In genomic region chr17:46101906-46102305, GRCm38 (mm10) we compare ENCODE assay signal across 28 mouse cellular contexts. TPM values are rescaled to one million over a fixed set of nuclear protein-coding genes. Genes with fewer than 3 reads are reported as not detected.
DNase-seq lines count a peak whose midpoint lies in the region; ATAC-seq and TF ChIP-seq lines count a peak whose summit lies in the region.
"Had no signal": no experiment of that assay in that cellular context is flagged by ENCODE, and none has a peak within 500 bp of the region (broad histone marks: within the 10 kb centered on the region; RNA-seq: fewer than 3 reads in every experiment).

No protein-coding gene starts in this region.

- no peak overlapping the region for H3K9ac ChIP-seq in hindbrain, embryonic 11.5 days (ENCODE audit: low read depth, low read length)
- H3K9ac ChIP-seq in hindbrain, embryonic 12.5 days: no peak overlapping the region
- no peak overlapping the region for H3K9ac ChIP-seq in kidney, postnatal 0 days (ENCODE audit: low read depth, low read length)
- H3K9ac ChIP-seq: embryonic facial prominence, embryonic 15.5 days; forebrain, embryonic 12.5 days; forebrain, postnatal 0 days; heart, embryonic 13.5 days; liver, embryonic 14.5 days; midbrain, embryonic 13.5 days; neural tube, embryonic 13.5 days; stomach, embryonic 15.5 days had no signal

- H3K4me1 ChIP-seq in hindbrain, embryonic 11.5 days (replicated peaks; ENCODE audit: control insufficient read depth, insufficient read depth, low read length): no peaks in the 10 kb centered on the region; the same call in 1 of the 2 replicates
- H3K4me1 ChIP-seq in hindbrain, embryonic 12.5 days: peaks cover 10% of the 10 kb centered on the region
- H3K4me1 ChIP-seq in kidney, postnatal 0 days (replicated peaks; ENCODE audit: insufficient read depth, low read length): peaks cover 8% of the 10 kb centered on the region; the same call in 1 of the 2 replicates
- H3K4me1 ChIP-seq in embryonic facial prominence, embryonic 10.5 days: peaks cover 40% of the 10 kb centered on the region
- peaks cover 31% of the 10 kb centered on the region for H3K4me1 ChIP-seq in limb, embryonic 10.5 days
- peaks cover 8% of the 10 kb centered on the region; the same call in 1 of the 2 replicates for H3K4me1 ChIP-seq in midbrain, embryonic 10.5 days
- H3K4me1 ChIP-seq: forebrain, embryonic 12.5 days; midbrain, embryonic 13.5 days; neural tube, embryonic 13.5 days had no signal

- 0 out of 2 replicates have a peak overlapping the region, but pooled peaks have one; percentile 10 for H3K27ac ChIP-seq in hindbrain, embryonic 11.5 days (ENCODE audit: low read depth, low read length)
- no peak overlapping the region for H3K27ac ChIP-seq in hindbrain, embryonic 12.5 days
- no peak overlapping the region for H3K27ac ChIP-seq in kidney, postnatal 0 days
- H3K27ac ChIP-seq in embryonic facial prominence, embryonic 10.5 days (replicated peaks): peak overlapping the region; percentile 31; the same call in 1 of the 2 replicates
- H3K27ac ChIP-seq in limb, embryonic 10.5 days: peak overlapping the region; percentile 63
- H3K27ac ChIP-seq in midbrain, embryonic 10.5 days (replicated peaks): no peak overlapping the region
- H3K27ac ChIP-seq: embryonic facial prominence, embryonic 15.5 days; forebrain, embryonic 12.5 days; heart, embryonic 13.5 days; liver, embryonic 14.5 days; midbrain, embryonic 13.5 days; neural tube, embryonic 13.5 days; stomach, embryonic 15.5 days had no signal

- H3K4me2 ChIP-seq in hindbrain, embryonic 11.5 days (replicated peaks; ENCODE audit: low read depth, low read length): no peak overlapping the region
- no peak overlapping the region for H3K4me2 ChIP-seq in hindbrain, embryonic 12.5 days (replicated peaks)
- H3K4me2 ChIP-seq in kidney, postnatal 0 days (ENCODE audit: low read length): no peak overlapping the region
- H3K4me2 ChIP-seq: embryonic facial prominence, embryonic 15.5 days; forebrain, embryonic 12.5 days; heart, embryonic 13.5 days; midbrain, embryonic 13.5 days; neural tube, embryonic 13.5 days; stomach, embryonic 15.5 days had no signal

- no peak for DNase-seq in hindbrain, embryonic 11.5 days (ENCODE audit: low spot score)
- peak; percentile 40 for DNase-seq in kidney, postnatal 0 days (ENCODE audit: low spot score)
- DNase-seq in kidney, postnatal 10 days: no peak
- peak; percentile 49 for DNase-seq in embryonic facial prominence, embryonic 10.5 days (ENCODE audit: low spot score)
- DNase-seq in limb, embryonic 10.5 days (ENCODE audit: low spot score): no peak
- no peak for DNase-seq in midbrain, embryonic 10.5 days (ENCODE audit: low spot score)
- DNase-seq: adrenal gland, adult 2 months; adrenal gland, postnatal 36 days; cerebellum, adult 18-20 months; cerebellum, postnatal 10 days; forebrain, postnatal 0 days; gastrocnemius, postnatal 10 days; heart, postnatal 10 days; kidney, adult 8-10 months; liver; lung, postnatal 36 days; right cerebral cortex, postnatal 14 days; thymus, adult 18-20 months; thymus, postnatal 25 days had no signal

- TF ChIP-seq CTCF in kidney, postnatal 0 days (IDR thresholded peaks at IDR 0.05; ENCODE audit: low read depth): no peak

- no peaks in the 10 kb centered on the region for H3K27me3 ChIP-seq in hindbrain, embryonic 11.5 days (ENCODE audit: control insufficient read depth, insufficient read depth, low read length)
- peaks cover 3% of the 10 kb centered on the region; the same call in 1 of the 2 replicates for H3K27me3 ChIP-seq in hindbrain, embryonic 12.5 days
- H3K27me3 ChIP-seq in kidney, postnatal 0 days (ENCODE audit: insufficient read depth, low read length): no peaks in the 10 kb centered on the region
- H3K27me3 ChIP-seq in embryonic facial prominence, embryonic 10.5 days (replicated peaks; ENCODE audit: low read depth, poor library complexity, severe bottlenecking): no peaks in the 10 kb centered on the region
- no peaks in the 10 kb centered on the region for H3K27me3 ChIP-seq in limb, embryonic 10.5 days (ENCODE audit: low read depth, poor library complexity, severe bottlenecking)
- no peaks in the 10 kb centered on the region for H3K27me3 ChIP-seq in midbrain, embryonic 10.5 days (ENCODE audit: low read depth, poor library complexity, severe bottlenecking)
- H3K27me3 ChIP-seq: embryonic facial prominence, embryonic 15.5 days; stomach, embryonic 15.5 days had no signal

- no peaks in the 10 kb centered on the region for H3K36me3 ChIP-seq in hindbrain, embryonic 11.5 days (ENCODE audit: control insufficient read depth, insufficient read depth, low read length)
- no peaks in the 10 kb centered on the region for H3K36me3 ChIP-seq in hindbrain, embryonic 12.5 days
- no peaks in the 10 kb centered on the region for H3K36me3 ChIP-seq in kidney, postnatal 0 days (ENCODE audit: insufficient read depth, low read length)
- no peaks in the 10 kb centered on the region for H3K36me3 ChIP-seq in embryonic facial prominence, embryonic 10.5 days (replicated peaks)
- no peaks in the 10 kb centered on the region for H3K36me3 ChIP-seq in limb, embryonic 10.5 days
- H3K36me3 ChIP-seq in midbrain, embryonic 10.5 days: no peaks in the 10 kb centered on the region
- H3K36me3 ChIP-seq: embryonic facial prominence, embryonic 15.5 days; forebrain, embryonic 12.5 days; heart, embryonic 13.5 days; midbrain, embryonic 13.5 days; neural tube, embryonic 13.5 days; stomach, embryonic 15.5 days had no signal

- no peak overlapping the region for H3K4me3 ChIP-seq in hindbrain, embryonic 11.5 days (ENCODE audit: low read depth, low read length)
- no peak overlapping the region for H3K4me3 ChIP-seq in hindbrain, embryonic 12.5 days
- no peak overlapping the region for H3K4me3 ChIP-seq in kidney, postnatal 0 days (replicated peaks; ENCODE audit: low read depth, low read length)
- H3K4me3 ChIP-seq in embryonic facial prominence, embryonic 10.5 days: no peak overlapping the region
- no peak overlapping the region for H3K4me3 ChIP-seq in limb, embryonic 10.5 days
- H3K4me3 ChIP-seq in midbrain, embryonic 10.5 days: no peak overlapping the region
- H3K4me3 ChIP-seq: embryonic facial prominence, embryonic 15.5 days; forebrain, embryonic 12.5 days; heart, embryonic 13.5 days; midbrain, embryonic 13.5 days; neural tube, embryonic 13.5 days; stomach, embryonic 15.5 days had no signal

- ATAC-seq in hindbrain, embryonic 11.5 days (ENCODE audit: low FRiP score): no peak
- no peak for ATAC-seq in hindbrain, embryonic 12.5 days (ENCODE audit: low FRiP score)
- no peak for ATAC-seq in kidney, postnatal 0 days (replicated peaks; ENCODE audit: low FRiP score, low read depth)
- ATAC-seq: activated CD4-positive, CD25-positive, alpha-beta regulatory T cell, adult 4 months; forebrain, postnatal 0 days; midbrain, embryonic 13.5 days had no signal

- WGBS in hindbrain, embryonic 11.5 days: 68% methylated on average over 9 of the region's 9 CpGs
- WGBS in hindbrain, embryonic 12.5 days: 68% methylated on average over 9 of the region's 9 CpGs
- 50% methylated on average over 9 of the region's 9 CpGs for WGBS in kidney, postnatal 0 days
- WGBS in embryonic facial prominence, embryonic 10.5 days: 55% methylated on average over 9 of the region's 9 CpGs
- WGBS in limb, embryonic 10.5 days: 67% methylated on average over 9 of the region's 9 CpGs
- WGBS in midbrain, embryonic 10.5 days: 86% methylated on average over 9 of the region's 9 CpGs

- no peaks in the 10 kb centered on the region for H3K9me3 ChIP-seq in hindbrain, embryonic 11.5 days (ENCODE audit: control insufficient read depth, low read length)
- no peaks in the 10 kb centered on the region for H3K9me3 ChIP-seq in hindbrain, embryonic 12.5 days (replicated peaks)
- H3K9me3 ChIP-seq in kidney, postnatal 0 days (replicated peaks; ENCODE audit: low read length): no peaks in the 10 kb centered on the region
- no peaks in the 10 kb centered on the region for H3K9me3 ChIP-seq in embryonic facial prominence, embryonic 10.5 days
- H3K9me3 ChIP-seq in limb, embryonic 10.5 days (replicated peaks): no peaks in the 10 kb centered on the region
- no peaks in the 10 kb centered on the region for H3K9me3 ChIP-seq in midbrain, embryonic 10.5 days (replicated peaks)
- H3K9me3 ChIP-seq: embryonic facial prominence, embryonic 15.5 days; forebrain, embryonic 12.5 days; heart, embryonic 13.5 days; midbrain, embryonic 13.5 days; neural tube, embryonic 13.5 days; stomach, embryonic 15.5 days had no signal

RNA-seq across cellular contexts. Expression of gene Mrps18a, which starts 8.9 kb away (rescaled TPM):
- polyA plus RNA-seq in hindbrain, embryonic 11.5 days (2014; fragmentation: Nextera tagmentation; extraction: Ambion mirVana): 122 and 130 TPM in 2 replicates
- 120 and 130 TPM in 2 replicates for polyA plus RNA-seq in hindbrain, embryonic 12.5 days (2016; fragmentation: Nextera tagmentation; extraction: Ambion mirVana)
- 171 and 188 TPM in 2 replicates for polyA plus RNA-seq in kidney, postnatal 0 days (2015; fragmentation: Nextera tagmentation; extraction: Ambion mirVana)
- 152 and 154 TPM in 2 replicates for polyA plus RNA-seq in embryonic facial prominence, embryonic 10.5 days (2016; fragmentation: Nextera tagmentation; extraction: Ambion mirVana)
- polyA plus RNA-seq in limb, embryonic 10.5 days (2016; fragmentation: Nextera tagmentation; extraction: Ambion mirVana): 184 and 192 TPM in 2 replicates
- polyA plus RNA-seq in midbrain, embryonic 10.5 days (2016; fragmentation: Nextera tagmentation; extraction: Ambion mirVana): 143 and 156 TPM in 2 replicates

RNA-seq across cellular contexts. Expression of gene Rsph9, which starts 42.1 kb away (rescaled TPM):
- 17.6 and 20.1 TPM in 2 replicates for polyA plus RNA-seq in hindbrain, embryonic 11.5 days (2014; fragmentation: Nextera tagmentation; extraction: Ambion mirVana)
- polyA plus RNA-seq in hindbrain, embryonic 12.5 days (2016; fragmentation: Nextera tagmentation; extraction: Ambion mirVana): 20.3 and 21.5 TPM in 2 replicates
- polyA plus RNA-seq in kidney, postnatal 0 days (2015; fragmentation: Nextera tagmentation; extraction: Ambion mirVana): 18.8 and 19.8 TPM in 2 replicates
- polyA plus RNA-seq in embryonic facial prominence, embryonic 10.5 days (2016; fragmentation: Nextera tagmentation; extraction: Ambion mirVana): 9.8 and 10.2 TPM in 2 replicates
- polyA plus RNA-seq in limb, embryonic 10.5 days (2016; fragmentation: Nextera tagmentation; extraction: Ambion mirVana): 7.7 and 10.0 TPM in 2 replicates
- polyA plus RNA-seq in midbrain, embryonic 10.5 days (2016; fragmentation: Nextera tagmentation; extraction: Ambion mirVana): 11.7 and 14.2 TPM in 2 replicates

RNA-seq across cellular contexts. Expression of gene Mad2l1bp, which starts 51.4 kb away (rescaled TPM):
- 37.9 and 38.0 TPM in 2 replicates for polyA plus RNA-seq in hindbrain, embryonic 11.5 days (2014; fragmentation: Nextera tagmentation; extraction: Ambion mirVana)
- polyA plus RNA-seq in hindbrain, embryonic 12.5 days (2016; fragmentation: Nextera tagmentation; extraction: Ambion mirVana): 27.6 and 30.6 TPM in 2 replicates
- polyA plus RNA-seq in kidney, postnatal 0 days (2015; fragmentation: Nextera tagmentation; extraction: Ambion mirVana): 32.4 and 35.6 TPM in 2 replicates
- 36.6 and 41.0 TPM in 2 replicates for polyA plus RNA-seq in embryonic facial prominence, embryonic 10.5 days (2016; fragmentation: Nextera tagmentation; extraction: Ambion mirVana)
- 37.7 and 39.2 TPM in 2 replicates for polyA plus RNA-seq in limb, embryonic 10.5 days (2016; fragmentation: Nextera tagmentation; extraction: Ambion mirVana)
- polyA plus RNA-seq in midbrain, embryonic 10.5 days (2016; fragmentation: Nextera tagmentation; extraction: Ambion mirVana): 36.1 and 40.1 TPM in 2 replicates

RNA-seq across cellular contexts. Expression of gene Gtpbp2, which starts 58.9 kb away (rescaled TPM):
- 23.3 and 27.2 TPM in 2 replicates for polyA plus RNA-seq in hindbrain, embryonic 11.5 days (2014; fragmentation: Nextera tagmentation; extraction: Ambion mirVana)
- 49.3 and 54.1 TPM in 2 replicates for polyA plus RNA-seq in hindbrain, embryonic 12.5 days (2016; fragmentation: Nextera tagmentation; extraction: Ambion mirVana)
- polyA plus RNA-seq in kidney, postnatal 0 days (2015; fragmentation: Nextera tagmentation; extraction: Ambion mirVana): 25.4 and 26.3 TPM in 2 replicates
- 33.8 and 34.9 TPM in 2 replicates for polyA plus RNA-seq in embryonic facial prominence, embryonic 10.5 days (2016; fragmentation: Nextera tagmentation; extraction: Ambion mirVana)
- 31.8 and 40.6 TPM in 2 replicates for polyA plus RNA-seq in limb, embryonic 10.5 days (2016; fragmentation: Nextera tagmentation; extraction: Ambion mirVana)
- polyA plus RNA-seq in midbrain, embryonic 10.5 days (2016; fragmentation: Nextera tagmentation; extraction: Ambion mirVana): 28.2 and 31.0 TPM in 2 replicates

Comparison
In these comparisons a context has a peak if more than half of its experiments do, and no peak if none do; other contexts are left out.
1. DNase-seq: peak in kidney, postnatal 0 days (single experiment) and embryonic facial prominence, embryonic 10.5 days (single experiment); none in hindbrain, embryonic 11.5 days (single experiment), kidney, postnatal 10 days (single experiment), limb, embryonic 10.5 days (single experiment) and midbrain, embryonic 10.5 days (single experiment).
2. H3K27ac ChIP-seq: peak in hindbrain, embryonic 11.5 days (single experiment), embryonic facial prominence, embryonic 10.5 days (single experiment) and limb, embryonic 10.5 days (single experiment); none in hindbrain, embryonic 12.5 days (single experiment), kidney, postnatal 0 days (single experiment) and midbrain, embryonic 10.5 days (single experiment).